Mouse (Mus musculus) c-Kit-positive CD71-negative TER-119-negative erythroid progenitor cells, embryonic 14.5 days (primary cell): ENCODE data around the gene AI597479.
"Not testable (repeated sequence)": the region's sequence is repeated elsewhere in the genome, so short reads cannot be mapped to it uniquely, and the experiment has no call there.

Experiments
- DNase-seq: peaks from one replicate; pipeline ENCODE4 v3.0.0-alpha.2; 2013; ENCODE audit warnings: low read depth

Gene AI597479

GRCm38 (mm10) chr1:43124726-43125125, 26.2 kb downstream of the AI597479 start:
- DNase-seq: no peak

- no peak for DNase-seq
Observed at GRCm38 (mm10) chr1:43127196-43127595, 28.7 kb downstream of the AI597479 start.

GRCm38 (mm10) chr1:43127820-43128610, 29.5 kb downstream of the AI597479 start:
- no peak for DNase-seq

- no peak for DNase-seq
Observed at GRCm38 (mm10) chr1:43130219-43130981, 31.9 kb downstream of the AI597479 start.

GRCm38 (mm10) chr1:43131591-43131990, 33.1 kb downstream of the AI597479 start:
- DNase-seq: no peak

GRCm38 (mm10) chr1:43136488-43137029, 38.0 kb downstream of the AI597479 start:
- not testable (repeated sequence) for DNase-seq

- no peak for DNase-seq
Observed at GRCm38 (mm10) chr1:43137334-43137733, 38.8 kb downstream of the AI597479 start.

- DNase-seq: no peak
Observed at GRCm38 (mm10) chr1:43138268-43138812, 39.8 kb downstream of the AI597479 start.

- DNase-seq: peak; percentile 83
Observed at GRCm38 (mm10) chr1:43139587-43140266, 41.2 kb downstream of the AI597479 start.

GRCm38 (mm10) chr1:43141555-43141961, 43.0 kb downstream of the AI597479 start:
- no peak for DNase-seq

- no peak for DNase-seq
Observed at GRCm38 (mm10) chr1:43142849-43143248, 44.3 kb downstream of the AI597479 start.

- no peak for DNase-seq
Observed at GRCm38 (mm10) chr1:43143284-43143683, 44.8 kb downstream of the AI597479 start.

GRCm38 (mm10) chr1:43143791-43144190, 45.3 kb downstream of the AI597479 start:
- DNase-seq: no peak

- DNase-seq: no peak
Observed at GRCm38 (mm10) chr1:43144338-43144906, 45.9 kb downstream of the AI597479 start.

- DNase-seq: no peak
Observed at GRCm38 (mm10) chr1:43145388-43145787, 46.9 kb downstream of the AI597479 start.

- DNase-seq: no peak
Observed at GRCm38 (mm10) chr1:43147474-43147873, 49.0 kb downstream of the AI597479 start.

GRCm38 (mm10) chr1:43150225-43150624, 51.7 kb downstream of the AI597479 start:
- DNase-seq: no peak

- no peak for DNase-seq
Observed at GRCm38 (mm10) chr1:43152626-43153025, 54.1 kb downstream of the AI597479 start.

GRCm38 (mm10) chr1:43153538-43153937, 55.0 kb downstream of the AI597479 start:
- no peak for DNase-seq

GRCm38 (mm10) chr1:43154491-43154890, 56.0 kb downstream of the AI597479 start:
- no peak for DNase-seq

GRCm38 (mm10) chr1:43157907-43158306, 59.4 kb downstream of the AI597479 start:
- no peak for DNase-seq

GRCm38 (mm10) chr1:43159429-43159828, 60.9 kb downstream of the AI597479 start:
- DNase-seq: no peak
